Mouse (Mus musculus): ENCODE results near the gene Slc37a1. TPM values are rescaled to one million over a fixed set of nuclear protein-coding genes. Genes with fewer than 3 reads are reported as not detected.
A peak's percentile ranks its signal among the peaks of the same experiment; 100 is the strongest.

The Slc37a1 gene
- polyA plus RNA-seq, 1 experiment, result 54.3 TPM

- WGBS, result 82% methylated on average over 4 of the region's 4 CpGs
- TF ChIP-seq POLR2A (IDR thresholded peaks at IDR 0.05; ENCODE audit: borderline replicate concordance, extremely low read depth, low read depth, low read length) (no peak), CTCF (IDR thresholded peaks at IDR 0.05; ENCODE audit: insufficient read depth, low read length) (no peak)
- H3K4me3 ChIP-seq (replicated peaks; ENCODE audit: extremely low read depth, low read depth, low read length), result no peak overlapping the region
- DNase-seq, result no peak
- H3K4me1 ChIP-seq (ENCODE audit: control insufficient read depth, insufficient read depth, low read length), result peaks cover 4% of the 10 kb centered on the region
These were observed 36.8 kb downstream of the Slc37a1 start for GRCm38 (mm10) chr17:31323379-31323778.

GRCm38 (mm10) chr17:31324227-31324626 lies 37.6 kb downstream of the Slc37a1 start:
- DNase-seq, result no peak
- TF ChIP-seq CTCF (IDR thresholded peaks at IDR 0.05; ENCODE audit: insufficient read depth, low read length) (no peak), POLR2A (IDR thresholded peaks at IDR 0.05; ENCODE audit: borderline replicate concordance, extremely low read depth, low read depth, low read length) (no peak)
- peaks cover 2% of the 10 kb centered on the region for H3K4me1 ChIP-seq (ENCODE audit: control insufficient read depth, insufficient read depth, low read length)
- WGBS, result 79% methylated on average over 8 of the region's 8 CpGs
- H3K4me3 ChIP-seq (replicated peaks; ENCODE audit: extremely low read depth, low read depth, low read length), result no peak overlapping the region

GRCm38 (mm10) chr17:31325451-31326219 lies 39.0 kb downstream of the Slc37a1 start:
- H3K4me3 ChIP-seq (replicated peaks; ENCODE audit: extremely low read depth, low read depth, low read length), result no peak overlapping the region
- TF ChIP-seq POLR2A (IDR thresholded peaks at IDR 0.05; ENCODE audit: borderline replicate concordance, extremely low read depth, low read depth, low read length) (0 out of 2 replicates have a peak, but pooled peaks have one; percentile 11), CTCF (IDR thresholded peaks at IDR 0.05; ENCODE audit: insufficient read depth, low read length) (peak; percentile 52)
- no peak for DNase-seq
- peaks cover 2% of the 10 kb centered on the region for H3K4me1 ChIP-seq (ENCODE audit: control insufficient read depth, insufficient read depth, low read length)
- 46% methylated on average over 13 of the region's 13 CpGs for WGBS

GRCm38 (mm10) chr17:31326220-31326852 lies 39.7 kb downstream of the Slc37a1 start:
- Histone ChIP-seq H3K4me3 (replicated peaks; ENCODE audit: extremely low read depth, low read depth, low read length) (no peak overlapping the region), H3K4me1 (ENCODE audit: control insufficient read depth, insufficient read depth, low read length) (peaks cover 2% of the 10 kb centered on the region)
- DNase-seq, result no peak
- TF ChIP-seq CTCF (IDR thresholded peaks at IDR 0.05; ENCODE audit: insufficient read depth, low read length) (no peak), POLR2A (IDR thresholded peaks at IDR 0.05; ENCODE audit: borderline replicate concordance, extremely low read depth, low read depth, low read length) (no peak)
- 46% methylated on average over 9 of the region's 9 CpGs for WGBS

GRCm38 (mm10) chr17:31328466-31328865 lies 41.9 kb downstream of the Slc37a1 start:
- TF ChIP-seq POLR2A (IDR thresholded peaks at IDR 0.05; ENCODE audit: borderline replicate concordance, extremely low read depth, low read depth, low read length) (no peak), CTCF (IDR thresholded peaks at IDR 0.05; ENCODE audit: insufficient read depth, low read length) (peak; percentile 43; the same call in 1 of the 2 replicates)
- Histone ChIP-seq H3K4me3 (replicated peaks; ENCODE audit: extremely low read depth, low read depth, low read length) (no peak overlapping the region), H3K4me1 (ENCODE audit: control insufficient read depth, insufficient read depth, low read length) (peaks cover 2% of the 10 kb centered on the region)
- WGBS, result 55% methylated on average over 4 of the region's 4 CpGs
- DNase-seq, result no peak

- H3K4me1 ChIP-seq (ENCODE audit: control insufficient read depth, insufficient read depth, low read length), result no peaks in the 10 kb centered on the region
- 50% methylated on average over 4 of the region's 4 CpGs for WGBS
- peak; percentile 81 for TF ChIP-seq CTCF (IDR thresholded peaks at IDR 0.05; ENCODE audit: insufficient read depth, low read length)
- no peak for TF ChIP-seq POLR2A (IDR thresholded peaks at IDR 0.05; ENCODE audit: borderline replicate concordance, extremely low read depth, low read depth, low read length)
- peak; percentile 59 for DNase-seq
- H3K4me3 ChIP-seq (replicated peaks; ENCODE audit: extremely low read depth, low read depth, low read length), result no peak overlapping the region
These were observed 44.0 kb downstream of the Slc37a1 start for GRCm38 (mm10) chr17:31330622-31331021.

GRCm38 (mm10) chr17:31331273-31331672 lies 44.7 kb downstream of the Slc37a1 start:
- 83% methylated on average over 6 of the region's 6 CpGs for WGBS
- Histone ChIP-seq H3K4me1 (ENCODE audit: control insufficient read depth, insufficient read depth, low read length) (no peaks in the 10 kb centered on the region), H3K4me3 (replicated peaks; ENCODE audit: extremely low read depth, low read depth, low read length) (no peak overlapping the region)
- no peak for DNase-seq
- TF ChIP-seq CTCF (IDR thresholded peaks at IDR 0.05; ENCODE audit: insufficient read depth, low read length) (0 out of 2 replicates have a peak, but pooled peaks have one; percentile 5), POLR2A (IDR thresholded peaks at IDR 0.05; ENCODE audit: borderline replicate concordance, extremely low read depth, low read depth, low read length) (no peak)

- no peak for DNase-seq
- Histone ChIP-seq H3K4me1 (ENCODE audit: control insufficient read depth, insufficient read depth, low read length) (no peaks in the 10 kb centered on the region), H3K4me3 (replicated peaks; ENCODE audit: extremely low read depth, low read depth, low read length) (no peak overlapping the region)
- 46% methylated on average over 3 of the region's 3 CpGs for WGBS
- no peak for TF ChIP-seq POLR2A (IDR thresholded peaks at IDR 0.05; ENCODE audit: borderline replicate concordance, extremely low read depth, low read depth, low read length)
- no peak for TF ChIP-seq CTCF (IDR thresholded peaks at IDR 0.05; ENCODE audit: insufficient read depth, low read length)
These were observed 45.3 kb downstream of the Slc37a1 start for GRCm38 (mm10) chr17:31331920-31332319.

- Histone ChIP-seq H3K4me1 (ENCODE audit: control insufficient read depth, insufficient read depth, low read length) (no peaks in the 10 kb centered on the region), H3K4me3 (replicated peaks; ENCODE audit: extremely low read depth, low read depth, low read length) (no peak overlapping the region)
- no peak for DNase-seq
- WGBS, result 51% methylated on average over 1 of the region's 1 CpGs
- no peak for TF ChIP-seq POLR2A (IDR thresholded peaks at IDR 0.05; ENCODE audit: borderline replicate concordance, extremely low read depth, low read depth, low read length)
- TF ChIP-seq CTCF (IDR thresholded peaks at IDR 0.05; ENCODE audit: insufficient read depth, low read length), result 0 out of 2 replicates have a peak, but pooled peaks have one; percentile 4
These were observed 45.7 kb downstream of the Slc37a1 start for GRCm38 (mm10) chr17:31332333-31332732.

Measured in lung, adult 2 months (tissue).